Mouse (Mus musculus): ENCODE results near the gene Hltf. TPM values are rescaled to one million over a fixed set of nuclear protein-coding genes. Genes with fewer than 3 reads are reported as not detected.
"Not testable (repeated sequence)": the region's sequence is repeated elsewhere in the genome, so short reads cannot be mapped to it uniquely, and the experiment has no call there.

Hltf gene
- total RNA-seq, 2 experiments from 2014 or later: 15.6 to 17.7 TPM

DNA sequence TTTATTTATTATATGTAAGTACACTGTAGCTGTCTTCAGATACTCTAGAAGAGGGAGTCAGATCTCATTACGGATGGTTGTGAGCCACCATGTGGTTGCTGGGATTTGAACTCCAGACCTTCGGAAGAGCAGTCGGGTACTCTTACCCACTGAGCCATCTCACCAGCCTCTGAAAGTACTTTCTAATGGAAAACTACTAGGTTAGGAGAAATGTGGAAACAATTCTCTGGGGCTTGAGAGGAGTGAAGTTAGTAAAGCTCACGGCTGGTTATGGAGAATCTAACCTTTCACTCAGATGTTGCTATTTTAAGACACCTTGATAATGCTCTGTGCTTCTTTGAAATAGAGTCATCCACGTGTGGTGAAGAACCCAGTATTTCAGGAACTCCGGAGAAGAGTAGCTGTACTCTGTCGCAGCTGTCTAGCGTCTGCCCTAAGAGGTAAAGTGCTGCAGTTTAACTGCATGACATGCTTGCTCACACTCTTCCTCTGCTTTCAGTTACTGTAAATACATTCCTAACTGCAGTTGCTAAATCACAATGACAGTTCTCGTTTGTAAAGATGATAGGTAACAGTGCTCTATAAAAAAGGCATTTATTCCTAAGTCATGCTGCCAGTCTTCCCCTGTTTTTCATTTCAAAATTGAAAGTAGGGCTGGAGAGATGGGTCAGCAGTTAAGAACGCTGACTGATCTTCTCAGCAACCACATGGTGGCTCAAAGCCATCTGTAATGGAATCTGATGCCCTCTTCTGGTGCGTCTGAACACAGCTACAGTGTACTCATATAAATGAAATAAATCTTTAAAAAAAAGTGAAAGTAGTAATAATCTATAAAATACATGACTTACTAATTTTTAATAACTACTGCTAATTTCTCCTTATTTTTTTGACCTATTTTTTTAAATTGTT is 18.8 kb downstream of the Hltf start:
- no peak for DNase-seq (ENCODE audit: extremely low spot score in 1 of 2, low spot score in 2 of 2)
- intact Hi-C loops (cut with DNase I): no loop called here

DNA sequence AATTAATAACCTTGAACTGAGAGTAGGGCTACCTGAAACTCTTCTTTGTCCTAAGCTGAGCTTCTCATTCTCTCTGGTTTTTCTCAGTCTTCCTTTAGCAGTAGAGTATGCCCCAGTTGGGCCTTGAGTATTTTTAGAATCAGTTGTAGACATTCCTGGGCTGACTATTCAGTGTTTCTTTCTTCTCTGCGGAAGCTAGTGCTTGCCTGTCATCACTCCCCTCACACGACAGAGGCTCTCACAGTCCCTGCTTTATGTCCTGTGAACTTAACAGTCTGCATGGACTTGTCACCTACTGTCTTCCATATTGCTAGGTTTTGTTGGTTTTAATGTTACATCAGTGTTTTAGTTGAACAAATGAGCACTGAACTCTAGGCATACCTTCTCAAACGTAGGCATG is 24.6 kb downstream of the Hltf start:
- intact Hi-C loops (cut with DNase I): loop anchor here (10.0 kb wide), 1 partner anchor 177 kb away; no protein-coding TSS in a partner anchor
- no peak for DNase-seq (ENCODE audit: extremely low spot score in 1 of 2, low spot score in 2 of 2)

DNA sequence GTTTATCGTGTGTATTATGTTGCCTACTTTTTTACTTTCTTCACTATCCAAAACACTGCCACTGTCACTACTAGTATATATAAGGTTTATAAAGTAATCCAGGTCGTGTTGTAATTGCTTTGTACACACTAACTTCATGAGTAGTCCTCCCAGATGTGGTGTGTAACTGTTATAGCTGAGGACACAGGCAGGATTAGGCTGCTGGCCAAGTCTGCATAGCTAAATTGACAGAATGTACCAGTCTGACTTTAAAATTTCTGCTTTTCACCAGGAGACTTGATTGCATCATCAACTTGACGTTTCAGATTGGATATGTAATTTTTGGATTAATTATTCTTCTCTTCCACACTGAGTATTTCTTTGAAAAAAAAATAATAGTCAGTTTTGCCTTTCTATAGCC is 46.2 kb downstream of the Hltf start:
- no peak for DNase-seq (ENCODE audit: extremely low spot score in 1 of 2, low spot score in 2 of 2)
- intact Hi-C loops (cut with DNase I): no loop called here

DNA sequence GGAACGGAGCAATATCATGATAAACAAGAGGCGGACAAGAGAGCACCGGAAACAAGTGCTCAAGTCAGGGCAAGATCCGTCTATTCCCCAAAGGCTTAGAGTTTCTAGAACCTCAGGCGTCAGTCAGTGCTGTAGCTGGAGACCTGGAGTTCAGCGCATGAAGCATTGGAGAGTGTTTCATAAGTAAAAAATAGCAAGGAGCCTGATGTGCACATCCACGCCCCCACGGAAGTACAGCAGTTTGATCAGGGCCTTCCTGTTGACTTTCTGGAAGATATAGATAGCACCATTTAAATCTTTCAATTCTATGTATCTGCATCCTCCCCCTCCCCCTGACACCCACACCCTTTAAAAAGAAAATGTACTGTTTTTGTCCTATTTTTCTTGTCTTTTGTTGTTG is 46.7 kb downstream of the Hltf start:
- DNase-seq (ENCODE audit: extremely low spot score in 1 of 2, low spot score in 2 of 2): no peak
- intact Hi-C loops (cut with DNase I): no loop called here

DNA sequence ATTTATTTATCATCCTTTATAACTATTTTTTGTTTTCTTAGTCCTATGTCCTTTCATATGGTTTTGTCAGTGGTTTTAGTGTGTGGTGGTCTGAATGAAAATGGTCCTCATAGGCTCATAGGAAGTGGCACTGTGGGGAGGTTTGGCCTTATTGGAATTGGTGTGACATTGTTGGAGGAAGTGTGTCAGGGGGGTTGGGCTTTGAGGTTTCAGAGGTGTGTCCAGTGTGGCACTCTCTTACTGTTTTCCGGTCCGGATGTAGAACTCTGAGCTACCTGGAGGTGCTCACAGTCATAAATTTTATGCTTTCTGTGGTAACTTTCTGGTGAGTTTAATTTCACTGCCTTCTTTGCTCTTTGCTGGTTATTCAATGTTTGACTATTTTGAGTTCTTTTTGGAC is 47.2 kb downstream of the Hltf start:
- no peak for DNase-seq (ENCODE audit: extremely low spot score in 1 of 2, low spot score in 2 of 2)
- intact Hi-C loops (cut with DNase I): no loop called here

DNA sequence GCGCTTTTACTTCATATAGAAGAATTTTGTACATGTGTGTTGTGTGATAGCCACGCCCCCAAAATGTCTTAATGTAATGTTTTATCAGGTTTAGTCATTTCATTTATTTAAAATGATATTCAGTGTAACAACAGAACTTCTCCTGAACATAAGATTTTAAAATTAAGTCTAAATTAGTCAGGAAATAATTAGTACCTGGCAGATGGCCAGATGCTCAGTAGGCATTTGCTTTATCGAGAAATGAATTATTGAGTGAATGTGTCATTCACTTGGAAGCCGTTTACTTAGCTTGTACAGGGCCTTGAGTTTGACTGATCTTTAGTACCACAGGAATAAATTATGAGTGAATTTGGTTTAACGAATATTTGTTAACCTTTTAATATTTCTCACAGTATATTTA is 51.3 kb downstream of the Hltf start:
- intact Hi-C loops (cut with DNase I): no loop called here
- no peak for DNase-seq (ENCODE audit: extremely low spot score in 1 of 2, low spot score in 2 of 2)

DNA sequence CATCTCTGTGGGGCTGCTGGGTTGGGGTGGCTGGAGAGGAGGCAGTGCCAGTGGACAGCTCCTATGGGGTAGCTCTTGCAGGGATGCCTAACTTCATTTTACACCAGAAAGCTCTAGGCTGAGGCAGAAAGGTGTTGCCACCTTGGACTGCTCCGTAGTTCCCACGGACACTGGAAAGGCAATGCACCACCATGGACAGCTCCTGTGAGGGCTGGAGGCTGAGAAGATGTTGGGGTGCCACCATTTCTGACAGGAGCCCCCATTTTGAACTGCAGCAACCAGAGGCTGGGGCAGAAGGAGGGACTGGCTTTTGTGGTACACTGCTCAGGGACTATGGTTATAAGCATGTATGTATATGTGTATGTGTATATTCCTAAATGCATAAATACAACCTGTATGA is 54.3 kb downstream of the Hltf start:
- no peak for DNase-seq (ENCODE audit: extremely low spot score in 1 of 2, low spot score in 2 of 2)
- intact Hi-C loops (cut with DNase I): no loop called here

DNA sequence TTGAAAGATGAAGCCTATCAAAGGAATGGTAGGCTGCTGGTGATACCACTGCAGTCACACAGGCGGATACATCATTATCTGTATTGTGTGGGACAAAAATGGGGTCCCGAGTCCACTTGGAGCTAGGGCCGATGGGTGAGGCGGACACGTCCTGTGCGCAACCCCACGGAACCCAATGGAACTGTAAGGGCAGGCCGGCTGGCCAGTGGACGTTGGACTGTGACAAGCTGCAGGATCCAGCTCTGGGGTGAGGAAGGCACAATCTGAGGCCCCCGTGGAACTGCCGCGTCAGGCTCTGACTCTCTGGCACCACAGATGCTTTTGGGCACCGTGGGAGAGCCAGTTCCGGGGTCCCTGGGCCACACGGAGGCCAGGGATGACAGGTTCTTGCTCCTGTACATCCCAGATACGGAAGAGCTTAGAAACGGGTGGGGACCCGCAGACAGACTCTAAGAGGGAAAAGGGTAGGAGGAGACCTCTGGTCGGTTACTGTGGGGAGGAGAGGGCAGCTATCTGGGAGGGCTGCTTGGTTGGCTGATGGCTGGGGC is 61.5 kb downstream of the Hltf start:
- no peak for DNase-seq (ENCODE audit: extremely low spot score in 1 of 2, low spot score in 2 of 2)
- intact Hi-C loops (cut with DNase I): no loop called here

DNA sequence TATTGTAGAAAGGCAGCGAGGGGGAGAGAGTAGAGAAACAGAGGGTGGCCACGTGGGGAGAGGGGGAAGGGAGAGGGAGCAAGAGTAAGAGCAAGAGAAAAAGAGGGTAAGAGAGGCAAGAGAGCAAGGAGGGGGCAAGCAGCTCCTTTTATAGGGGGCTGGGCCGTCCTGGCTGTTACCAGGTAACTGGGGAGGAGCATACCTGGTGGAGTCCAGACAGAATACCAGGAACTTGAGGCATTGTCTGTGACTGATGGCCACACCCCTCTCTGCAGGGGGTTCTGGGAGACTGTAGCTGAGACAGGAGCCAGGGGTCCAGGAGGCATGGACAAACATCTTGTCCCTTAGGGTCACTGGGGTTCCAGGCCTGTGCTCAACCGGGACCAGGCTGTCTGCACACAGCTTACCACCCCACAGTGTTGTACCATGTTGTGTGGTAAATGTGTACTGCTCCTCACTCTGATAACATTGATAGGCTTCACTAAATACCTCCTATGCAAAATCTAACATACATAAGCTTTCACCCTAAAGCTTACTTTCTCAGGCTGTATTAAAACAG is 62.2 kb downstream of the Hltf start:
- DNase-seq (ENCODE audit: extremely low spot score in 1 of 2, low spot score in 2 of 2): no peak
- intact Hi-C loops (cut with DNase I): no loop called here

DNA sequence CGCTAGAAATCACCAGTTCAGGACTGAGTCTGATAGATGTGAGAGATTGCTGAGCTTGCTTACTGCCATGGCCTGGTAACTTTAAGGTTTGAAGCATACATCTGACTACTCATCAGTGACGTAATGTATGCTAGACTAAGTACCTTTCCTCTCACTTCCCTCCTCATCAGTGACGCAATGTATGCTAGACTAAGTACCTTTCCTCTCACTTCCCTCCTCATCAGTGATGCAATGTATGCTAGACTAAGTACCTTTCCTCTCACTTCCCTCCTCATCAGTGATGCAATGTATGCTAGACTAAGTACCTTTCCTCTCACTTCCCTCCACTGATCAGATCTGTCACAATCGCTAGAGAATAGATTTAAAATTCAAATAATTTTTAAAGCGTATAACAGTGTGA is 64.0 kb downstream of the Hltf start:
- DNase-seq (ENCODE audit: extremely low spot score in 1 of 2, low spot score in 2 of 2); intact Hi-C loops (cut with DNase I): not testable (repeated sequence)

DNA sequence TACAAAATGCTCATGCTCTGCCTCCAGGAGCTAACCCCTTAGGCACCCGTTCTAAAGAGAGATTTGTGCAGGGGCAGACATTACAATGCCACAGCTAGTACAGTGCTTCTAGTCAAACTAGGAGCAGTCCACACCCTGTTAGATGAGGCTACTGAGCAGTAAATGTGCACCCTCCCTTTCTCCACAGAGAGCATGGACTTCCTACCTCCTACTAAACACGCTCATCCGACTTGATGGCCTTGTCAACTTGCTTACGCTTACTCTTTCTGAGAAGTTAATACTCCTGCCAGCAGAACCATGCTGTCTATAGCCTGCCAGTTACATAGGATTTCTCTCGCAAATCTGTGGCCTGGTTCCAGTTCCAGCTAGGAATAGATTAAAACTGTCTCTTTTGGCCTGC is 68.0 kb downstream of the Hltf start:
- intact Hi-C loops (cut with DNase I): no loop called here
- DNase-seq (ENCODE audit: extremely low spot score in 1 of 2, low spot score in 2 of 2): no peak

DNA sequence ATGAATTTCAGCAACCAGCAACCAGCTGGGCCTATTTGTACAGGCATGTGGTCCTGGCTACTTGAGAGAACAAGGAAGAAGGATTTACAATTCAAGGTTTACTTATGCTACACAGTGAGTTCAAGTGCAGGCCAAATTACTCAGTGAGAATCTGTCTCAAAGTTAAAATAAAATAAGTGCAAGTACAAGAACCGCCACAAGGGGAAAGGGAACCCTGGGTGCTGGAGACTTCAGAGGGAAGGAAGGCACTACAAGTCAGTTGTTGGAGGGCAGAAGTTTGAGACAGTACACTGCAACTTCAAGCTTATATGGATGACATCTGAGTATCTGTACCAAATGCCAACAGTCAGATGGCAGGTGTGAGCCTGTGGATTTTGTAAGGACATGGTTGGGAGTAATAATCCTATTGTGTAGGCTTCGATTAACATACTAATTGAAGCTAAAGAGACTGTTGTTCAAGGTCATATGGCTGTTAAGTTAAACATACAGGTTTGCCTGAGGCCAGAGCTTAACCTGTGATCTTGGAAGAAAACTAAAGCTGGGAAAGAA is 69.5 kb downstream of the Hltf start:
- no peak for DNase-seq (ENCODE audit: extremely low spot score in 1 of 2, low spot score in 2 of 2)
- intact Hi-C loops (cut with DNase I): no loop called here

DNA sequence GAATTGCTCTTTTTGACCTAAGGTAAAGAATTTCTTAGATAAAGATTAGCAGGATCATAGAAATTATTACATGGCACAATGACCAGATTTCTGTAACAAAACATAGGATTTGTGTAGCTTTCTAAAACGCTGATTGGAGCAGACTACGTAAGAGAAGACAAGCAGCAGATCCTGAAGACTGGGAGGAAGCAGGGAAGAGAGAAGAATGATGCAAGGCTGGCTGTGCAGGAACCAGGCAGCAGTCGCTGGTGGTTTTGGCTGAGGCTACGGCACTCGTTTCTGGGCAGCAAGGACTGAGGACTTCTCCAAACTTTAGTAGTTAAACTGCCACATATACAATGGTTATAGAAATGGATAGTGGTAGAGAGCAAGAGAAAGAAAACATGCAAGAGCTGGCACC is 71.9 kb downstream of the Hltf start:
- intact Hi-C loops (cut with DNase I): no loop called here
- no peak for DNase-seq (ENCODE audit: extremely low spot score in 1 of 2, low spot score in 2 of 2)

DNA sequence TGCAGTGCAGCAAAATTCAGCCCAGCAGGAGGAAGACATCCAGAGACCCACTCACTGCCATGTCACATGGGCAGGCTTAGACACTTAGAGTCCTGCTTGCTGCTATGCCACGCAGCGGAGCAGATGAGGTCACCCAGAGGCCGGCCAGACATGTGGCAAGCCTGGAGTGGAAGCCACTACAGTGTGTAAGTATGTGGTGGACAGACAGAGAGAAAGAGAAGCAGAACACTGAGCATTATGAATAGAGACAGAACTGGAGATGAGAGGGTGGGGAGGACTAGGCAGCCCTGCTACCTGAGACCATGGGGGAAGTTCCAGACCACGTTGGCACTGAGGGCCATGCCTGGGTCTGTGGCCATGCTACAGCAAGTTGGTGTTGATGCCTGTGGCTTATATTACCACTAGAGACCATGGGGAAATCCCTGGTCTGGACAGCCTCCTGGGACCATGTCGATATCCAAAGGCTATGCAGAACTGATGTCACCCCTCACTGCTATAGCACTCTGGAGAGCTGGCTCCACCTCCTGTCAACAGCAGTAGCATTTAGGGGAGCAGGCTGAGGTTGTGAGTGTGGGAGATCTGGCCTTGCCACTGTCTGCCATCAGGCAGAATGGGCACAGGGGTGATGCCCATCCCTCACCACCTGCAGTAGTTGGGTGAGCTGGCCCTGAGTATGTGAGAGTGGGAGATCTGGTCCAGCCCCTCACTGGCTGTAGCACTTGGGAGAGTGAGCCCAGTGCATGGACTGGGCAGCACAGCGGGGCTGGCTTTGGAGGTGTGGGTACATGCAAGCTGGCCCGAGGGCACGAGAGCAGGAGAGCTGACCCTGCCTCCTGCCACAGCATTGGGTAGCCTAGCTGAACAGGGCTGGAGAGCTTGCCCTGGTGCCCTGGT is 73.1 kb downstream of the Hltf start:
- intact Hi-C loops (cut with DNase I): no loop called here
- DNase-seq (ENCODE audit: extremely low spot score in 1 of 2, low spot score in 2 of 2): no peak

DNA sequence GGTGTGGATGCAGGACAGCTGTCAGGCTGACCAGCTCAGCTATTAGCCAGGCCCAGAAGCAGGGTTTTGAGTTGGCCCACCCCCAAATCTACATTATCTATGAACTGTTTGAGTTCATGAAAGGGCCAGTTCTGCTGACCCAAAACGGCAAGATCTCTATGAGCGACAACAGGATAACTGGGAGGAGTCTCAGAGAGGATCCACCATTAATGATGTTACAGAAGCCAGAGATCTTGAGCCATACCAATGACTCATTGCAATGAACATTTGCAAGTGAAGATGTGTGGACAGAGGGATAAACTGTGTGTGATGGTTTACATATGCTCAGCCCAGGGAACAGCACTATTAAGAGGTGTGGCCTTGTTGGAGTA is 73.7 kb downstream of the Hltf start:
- intact Hi-C loops (cut with DNase I): no loop called here
- no peak for DNase-seq (ENCODE audit: extremely low spot score in 1 of 2, low spot score in 2 of 2)

DNA sequence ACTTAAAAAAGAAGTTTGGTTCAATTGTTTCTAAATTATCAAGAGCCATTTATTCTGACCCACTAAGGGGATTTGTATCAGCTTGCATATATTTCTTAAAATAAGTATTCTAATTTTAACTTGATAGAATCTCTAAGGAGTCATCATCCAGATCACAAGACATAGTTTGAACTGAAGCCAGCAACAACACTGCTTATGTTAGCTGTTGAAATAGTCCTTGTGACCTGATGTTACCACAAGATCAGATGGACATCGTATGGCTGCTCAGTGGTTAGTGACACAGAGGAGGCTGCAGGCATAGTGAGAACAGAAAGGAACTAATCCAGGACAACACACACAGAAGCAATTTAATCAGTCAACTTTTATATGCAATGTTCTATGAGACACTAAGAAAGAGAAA is 75.1 kb downstream of the Hltf start:
- no peak for DNase-seq (ENCODE audit: extremely low spot score in 1 of 2, low spot score in 2 of 2)
- intact Hi-C loops (cut with DNase I): no loop called here

DNA sequence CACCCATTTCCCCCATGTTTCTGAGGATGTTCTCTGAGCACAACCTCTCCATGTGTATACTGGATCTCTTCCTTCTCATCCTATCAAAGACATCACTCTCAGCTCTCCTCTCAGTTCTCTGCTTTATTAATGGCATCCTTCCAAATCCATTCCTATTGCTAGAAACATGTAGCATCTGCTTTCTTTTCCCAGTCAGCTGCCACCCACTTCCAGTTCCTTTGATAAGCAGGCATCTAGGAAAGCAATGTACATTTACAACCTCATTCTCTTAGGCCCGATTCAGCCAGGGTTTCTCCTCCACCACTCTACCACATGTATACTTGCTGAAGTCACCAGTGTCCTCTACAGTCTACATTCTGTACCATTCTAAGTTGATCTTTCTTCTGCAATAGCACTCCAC is 76.1 kb downstream of the Hltf start:
- intact Hi-C loops (cut with DNase I): no loop called here
- no peak for DNase-seq (ENCODE audit: extremely low spot score in 1 of 2, low spot score in 2 of 2)

DNA sequence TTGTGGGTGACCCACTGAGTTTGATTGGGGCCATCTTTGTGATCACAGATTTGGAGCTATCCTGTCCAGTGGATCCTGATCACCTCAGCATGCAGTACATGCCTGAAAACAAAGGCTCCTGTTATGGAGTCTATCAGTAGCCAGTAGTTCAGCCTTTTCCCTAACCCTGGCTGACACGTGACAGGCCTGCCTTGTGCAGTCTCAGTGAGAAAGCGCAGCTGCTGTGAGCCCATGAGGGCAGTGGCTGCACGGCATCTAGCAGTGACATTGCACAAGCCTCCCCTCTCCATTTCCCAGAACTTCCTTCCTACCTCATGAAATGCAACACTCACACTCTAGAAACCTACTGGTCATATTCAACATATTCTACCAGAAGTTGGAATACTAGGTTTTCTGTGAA is 76.9 kb downstream of the Hltf start:
- intact Hi-C loops (cut with DNase I): no loop called here
- no peak for DNase-seq (ENCODE audit: extremely low spot score in 1 of 2, low spot score in 2 of 2)

DNA sequence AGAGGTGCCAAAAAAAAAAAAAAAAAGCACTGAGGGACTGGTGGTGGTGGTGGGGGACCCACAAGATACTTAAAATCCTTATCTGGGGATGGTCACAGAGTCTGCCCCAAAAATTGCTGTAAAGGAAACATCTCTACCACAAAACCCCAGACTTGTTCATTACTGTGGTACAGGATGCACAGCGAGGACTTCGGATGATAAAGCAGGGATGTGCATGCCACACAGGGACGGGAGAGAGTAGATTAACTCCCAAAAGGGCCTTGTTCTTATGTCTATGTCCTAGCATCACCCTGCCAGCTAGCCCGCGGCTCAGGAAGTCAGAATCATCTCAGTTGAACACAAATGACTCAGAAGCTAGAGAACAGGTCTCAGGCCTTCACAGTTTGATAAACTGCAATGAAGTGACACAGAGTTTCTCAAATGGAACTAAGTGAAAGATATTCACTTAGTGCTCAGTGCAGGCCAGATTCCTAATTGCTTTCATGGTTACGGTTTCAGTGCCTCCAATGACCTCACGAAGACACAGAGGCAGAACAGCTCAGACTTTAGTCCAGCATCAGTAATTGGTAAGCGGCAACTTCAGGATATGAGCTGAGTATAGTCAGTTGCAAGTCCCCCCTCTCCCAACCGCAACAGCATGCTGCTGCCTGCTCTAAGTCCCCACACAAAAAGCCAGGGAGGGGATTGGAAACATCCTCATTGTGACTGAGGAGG is 79.4 kb downstream of the Hltf start:
- DNase-seq (ENCODE audit: extremely low spot score in 1 of 2, low spot score in 2 of 2): no peak
- intact Hi-C loops (cut with DNase I): no loop called here

Data from left cerebral cortex, postnatal 10 days (tissue).